Mouse (Mus musculus): ENCODE measurements at regions not wholly inside any gene's neighbourhood (a gene's known extent, or its start where the extent isn't known, plus 50 kb on each side); places are given as distances from the start of the nearest gene placed in this dataset.
A peak's percentile ranks its signal among the peaks of the same experiment; 100 is the strongest.

DNA sequence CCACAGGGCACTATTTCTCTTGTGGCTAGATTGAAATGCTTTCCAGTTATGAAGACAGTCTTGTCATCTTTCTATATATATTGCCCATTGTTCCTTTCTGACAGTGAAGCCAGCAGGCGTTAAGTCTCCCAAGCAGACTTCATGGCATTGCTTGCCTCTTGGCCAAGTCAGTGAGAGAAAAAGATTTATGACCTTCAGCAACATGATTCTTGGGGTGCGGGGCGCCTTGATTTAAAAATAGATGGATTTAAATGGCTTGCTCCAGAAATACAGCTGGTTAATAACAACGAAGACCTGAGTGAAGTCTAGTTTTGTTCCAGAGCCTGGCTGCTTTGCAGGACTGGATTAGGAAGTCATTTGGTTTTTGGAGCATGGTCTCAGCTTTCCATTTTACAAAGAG is 475.2 kb upstream of the Gm26657 start:
- DNase-seq (ENCODE audit: low spot score in 2 of 2): no peak

GRCm38 (mm10) chr4:56263822-56264221 is 476.0 kb upstream of the Gm26657 start:
- peak in 1 of 2 experiments; percentile 53 for DNase-seq (ENCODE audit: low spot score in 2 of 2)

GRCm38 (mm10) chr4:56262589-56262988 is 477.3 kb upstream of the Gm26657 start:
- DNase-seq (ENCODE audit: low spot score in 2 of 2): no peak

DNA sequence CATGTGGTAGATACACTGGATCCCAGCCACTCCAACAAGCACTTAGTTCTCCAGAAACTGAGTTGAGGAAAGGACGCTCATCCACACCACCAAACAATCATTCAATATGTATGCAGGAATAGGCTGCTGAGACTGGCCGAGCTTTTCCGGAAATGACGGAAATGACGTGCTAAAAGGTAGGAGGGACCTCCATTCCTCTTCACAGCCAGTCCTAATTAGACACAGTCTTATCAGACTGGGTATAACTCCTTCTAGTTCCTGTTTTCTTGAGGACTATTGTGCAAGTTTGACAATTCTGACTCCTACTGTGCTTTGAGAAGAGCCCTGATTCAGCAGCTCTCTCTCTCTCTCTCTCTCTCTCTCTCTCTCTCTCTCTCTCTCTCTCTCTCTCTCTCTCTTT is 477.9 kb upstream of the Gm26657 start:
- DNase-seq (ENCODE audit: low spot score in 2 of 2): no peak

DNA sequence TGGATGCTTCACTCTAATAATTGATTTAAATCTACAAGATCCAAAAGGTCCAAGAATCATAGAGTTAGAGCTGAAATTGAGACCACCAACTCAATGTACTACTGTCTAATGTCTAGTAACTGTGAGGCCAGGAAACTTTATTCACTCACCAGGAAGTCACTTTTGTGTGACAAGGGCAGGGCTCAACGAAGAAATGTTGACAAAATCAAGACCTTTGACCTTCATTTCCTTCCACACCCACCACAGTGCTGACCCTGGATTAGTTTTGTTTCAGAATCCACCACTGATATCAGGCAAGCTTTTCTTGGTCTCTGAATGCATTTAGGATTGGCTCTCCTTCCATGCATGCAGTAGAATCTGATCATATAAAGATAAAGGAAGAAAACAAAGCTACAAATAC is 487.5 kb upstream of the Gm26657 start:
- DNase-seq (ENCODE audit: low spot score in 2 of 2): no peak

GRCm38 (mm10) chr4:56251766-56252165 is 488.1 kb upstream of the Gm26657 start:
- no peak for DNase-seq (ENCODE audit: low spot score in 2 of 2)

DNA sequence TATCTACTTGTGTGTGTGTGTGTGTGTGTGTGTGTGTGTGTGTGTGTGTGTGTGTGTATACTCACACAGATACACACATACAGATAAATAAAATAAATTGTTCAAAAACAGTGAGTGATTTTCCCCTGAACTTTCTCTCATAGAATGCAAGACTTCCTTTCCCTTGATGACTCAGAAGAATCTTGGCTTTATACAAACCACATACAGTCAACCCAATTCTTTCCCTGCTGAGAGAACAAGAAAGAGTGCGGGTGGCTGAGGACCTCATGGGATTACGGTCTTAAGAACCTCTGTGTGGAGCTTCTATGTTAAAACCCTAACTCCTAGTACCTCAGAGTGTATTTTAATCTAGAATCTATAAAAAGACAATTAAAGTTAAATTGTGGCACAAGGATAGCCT is 489.3 kb upstream of the Gm26657 start:
- no peak for DNase-seq (ENCODE audit: low spot score in 2 of 2)

DNA sequence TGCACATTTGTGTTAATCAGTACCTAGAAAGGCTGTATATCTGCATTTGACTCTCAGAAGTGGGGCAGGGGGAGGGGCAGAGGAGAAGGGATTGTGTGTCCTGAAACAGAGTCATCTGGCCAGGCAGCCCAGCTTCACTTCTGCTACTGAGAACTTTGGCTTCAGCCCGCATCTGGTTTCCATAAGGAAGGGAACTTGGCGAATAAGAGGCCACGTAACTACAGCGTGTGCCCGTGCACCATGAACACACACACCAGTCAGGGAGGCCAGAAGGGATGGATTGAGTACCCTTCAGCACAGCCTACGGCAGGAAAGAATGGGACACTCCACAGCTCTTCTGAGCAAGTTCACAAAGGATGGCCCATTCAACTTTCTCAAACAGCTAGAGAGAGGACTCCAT is 496.0 kb upstream of the Gm26657 start:
- DNase-seq (ENCODE audit: low spot score in 2 of 2): no peak

GRCm38 (mm10) chr4:56238496-56239488 is 501.1 kb upstream of the Gm26657 start:
- DNase-seq (ENCODE audit: low spot score in 2 of 2): no peak

DNA sequence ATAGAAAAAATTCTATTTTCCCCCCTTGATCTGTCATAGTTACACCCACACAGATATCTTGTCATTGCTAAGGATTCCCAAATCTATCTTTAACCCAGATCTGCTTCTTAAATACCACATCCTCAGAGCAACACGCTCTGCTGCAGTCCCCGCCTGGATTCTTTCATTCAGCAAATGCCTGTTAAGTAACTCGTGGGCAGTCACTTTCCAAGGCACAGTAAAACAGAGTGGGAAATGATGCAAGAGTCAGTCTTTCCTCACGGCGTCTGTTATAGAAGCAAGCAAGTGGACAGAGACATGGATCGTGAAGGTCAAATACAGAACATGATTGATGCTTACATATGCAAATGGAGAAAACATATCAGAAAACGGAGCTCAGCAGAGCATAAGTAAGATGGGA is 508.5 kb upstream of the Gm26657 start:
- peak in 1 of 2 experiments; percentile 36 for DNase-seq (ENCODE audit: low spot score in 2 of 2)

- no peak for DNase-seq (ENCODE audit: low spot score in 2 of 2)
Measured at GRCm38 (mm10) chr4:56230451-56230850, 509.4 kb upstream of the Gm26657 start.

DNA sequence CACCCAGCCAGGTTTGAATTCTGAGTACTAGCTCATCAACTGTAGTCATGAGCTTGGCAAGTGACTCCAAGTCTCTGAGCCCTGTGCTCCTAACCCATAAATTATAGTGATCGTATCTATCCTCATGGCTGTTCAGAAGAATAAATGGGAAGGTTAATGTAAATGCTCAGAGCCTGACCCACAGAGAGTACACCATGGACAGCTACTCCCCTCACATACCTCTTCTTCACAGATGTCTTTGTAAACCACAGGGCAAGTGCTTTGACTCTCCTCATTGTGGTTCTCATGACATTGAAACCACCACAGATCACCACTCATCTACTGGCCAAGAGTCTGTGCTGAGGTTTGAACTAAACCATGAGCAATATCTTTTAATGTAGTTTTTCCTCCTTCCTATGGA is 513.4 kb upstream of the Gm26657 start:
- DNase-seq (ENCODE audit: low spot score in 2 of 2): no peak

DNA sequence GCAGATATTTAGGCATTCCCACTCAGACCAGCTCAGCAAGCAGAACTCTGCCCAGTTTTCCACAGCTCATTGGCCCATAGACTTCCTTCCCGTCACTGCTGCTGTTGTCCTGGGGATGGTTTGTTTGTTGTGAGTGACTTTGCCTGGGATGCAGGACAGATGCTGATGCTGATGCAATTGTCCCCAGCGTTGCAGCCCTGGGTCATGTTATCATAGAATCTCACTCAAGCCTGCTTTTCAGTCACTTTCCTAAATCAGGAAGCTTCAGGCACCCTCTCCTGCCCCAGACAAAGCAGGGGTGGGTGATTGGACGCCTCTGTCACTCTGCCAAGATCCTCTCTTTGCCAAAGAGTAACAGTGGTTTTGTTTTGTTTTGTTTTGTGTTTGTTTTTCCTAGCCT is 515.3 kb upstream of the Gm26657 start:
- no peak for DNase-seq (ENCODE audit: low spot score in 2 of 2)

DNA sequence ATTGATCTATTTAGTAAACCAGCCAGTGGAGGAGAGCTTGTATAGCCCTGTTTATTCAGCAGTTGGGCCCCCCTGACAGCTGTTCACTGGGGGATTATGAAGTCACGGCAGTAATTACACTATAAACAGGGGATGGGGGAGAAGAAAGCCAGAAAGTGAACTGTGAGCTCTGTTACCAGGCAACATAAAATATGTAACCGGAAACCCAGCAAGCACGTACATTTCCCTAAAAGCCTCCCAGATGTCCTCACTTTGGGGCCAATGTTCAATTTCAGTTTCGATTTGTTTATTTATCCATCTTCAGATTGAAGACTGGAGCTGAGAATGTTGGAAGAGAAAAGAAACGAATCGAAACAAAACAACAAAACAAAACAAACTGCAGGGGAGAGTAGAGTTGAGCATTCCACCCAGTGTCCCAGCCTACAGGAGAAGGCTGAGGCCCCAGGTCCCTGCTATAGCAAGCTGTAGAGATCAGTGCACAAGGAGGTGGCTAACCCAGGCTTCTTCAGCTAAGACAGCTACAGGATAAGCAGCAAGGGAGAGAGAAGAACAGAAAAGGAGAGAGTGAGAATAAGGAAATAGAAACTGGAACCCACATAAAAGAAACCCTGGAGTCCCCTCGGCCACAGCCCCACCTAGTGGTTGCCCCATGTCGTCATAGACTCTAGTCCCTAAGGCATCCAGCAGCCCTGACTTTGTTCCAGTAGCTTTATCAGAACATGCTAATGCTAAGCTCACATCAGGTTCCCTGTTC is 517.7 kb upstream of the Gm26657 start:
- DNase-seq (ENCODE audit: low spot score in 2 of 2): peak; percentile 23 to 26

GRCm38 (mm10) chr4:56220531-56220930 is 519.3 kb upstream of the Gm26657 start:
- no peak for DNase-seq (ENCODE audit: low spot score in 2 of 2)

GRCm38 (mm10) chr4:56209499-56209898 is 530.4 kb upstream of the Gm26657 start:
- no peak for DNase-seq (ENCODE audit: low spot score in 2 of 2)

GRCm38 (mm10) chr4:56207726-56208125 is 532.1 kb upstream of the Gm26657 start:
- peak in 1 of 2 experiments; percentile 6 for DNase-seq (ENCODE audit: low spot score in 2 of 2)

DNA sequence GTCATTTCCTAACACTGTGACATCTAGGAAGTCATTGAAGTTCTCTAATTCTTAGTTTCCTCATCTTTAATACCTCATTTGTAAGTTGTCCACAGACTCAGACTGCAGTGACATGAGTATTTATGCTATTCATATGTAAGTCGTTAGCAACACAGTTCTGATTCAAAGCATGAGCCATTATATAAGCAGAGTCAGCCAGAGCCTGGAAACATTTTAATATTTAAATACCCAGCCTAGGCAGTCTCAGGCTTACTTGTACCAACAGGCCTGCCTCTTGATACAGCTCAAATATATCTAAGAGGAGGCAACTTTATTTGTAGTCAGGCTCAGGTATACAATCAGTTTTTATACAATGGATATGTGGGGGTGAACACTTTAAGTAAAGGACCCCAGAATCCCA is 534.8 kb upstream of the Gm26657 start:
- no peak for DNase-seq (ENCODE audit: low spot score in 2 of 2)

DNA sequence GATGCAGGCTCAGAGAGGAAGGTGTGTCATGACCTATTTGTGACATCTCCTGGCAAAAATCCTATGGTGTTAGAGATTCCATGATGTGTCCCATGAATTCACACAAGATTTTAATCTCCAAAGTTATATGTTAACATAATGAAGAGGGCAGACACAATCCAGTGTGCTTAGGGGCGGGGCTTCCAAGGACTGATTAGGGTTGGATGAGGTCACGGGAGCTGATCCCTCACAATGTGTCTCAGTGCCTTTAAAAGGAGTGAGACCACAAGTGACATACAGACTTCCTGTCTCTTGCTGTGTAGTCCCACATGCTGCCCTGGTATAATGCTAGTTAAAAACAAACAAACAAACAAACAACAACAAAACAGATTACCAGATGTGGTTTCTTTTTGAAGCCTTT is 546.5 kb upstream of the Gm26657 start:
- DNase-seq (ENCODE audit: low spot score in 2 of 2): no peak

DNA sequence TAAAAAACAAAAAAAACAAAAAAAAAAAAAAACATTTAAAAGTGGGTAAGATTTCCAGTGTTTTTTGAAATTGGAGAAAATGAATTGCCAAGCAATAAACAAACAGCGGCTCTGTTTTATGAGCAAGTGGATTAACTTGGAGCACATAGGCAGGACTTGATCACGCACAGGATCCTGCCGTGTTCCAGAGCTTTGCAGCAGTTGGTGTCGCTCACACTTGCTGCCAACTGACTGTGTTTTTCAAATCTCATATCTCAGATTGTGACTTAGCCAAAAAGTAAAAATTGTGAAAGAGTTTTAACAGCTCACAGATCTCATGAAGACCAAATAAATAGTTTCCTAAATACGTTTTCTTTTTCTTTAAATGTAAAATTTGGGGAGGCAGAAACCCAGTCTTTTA is 547.4 kb upstream of the Gm26657 start:
- DNase-seq (ENCODE audit: low spot score in 2 of 2): peak in 1 of 2 experiments; percentile 4

DNA sequence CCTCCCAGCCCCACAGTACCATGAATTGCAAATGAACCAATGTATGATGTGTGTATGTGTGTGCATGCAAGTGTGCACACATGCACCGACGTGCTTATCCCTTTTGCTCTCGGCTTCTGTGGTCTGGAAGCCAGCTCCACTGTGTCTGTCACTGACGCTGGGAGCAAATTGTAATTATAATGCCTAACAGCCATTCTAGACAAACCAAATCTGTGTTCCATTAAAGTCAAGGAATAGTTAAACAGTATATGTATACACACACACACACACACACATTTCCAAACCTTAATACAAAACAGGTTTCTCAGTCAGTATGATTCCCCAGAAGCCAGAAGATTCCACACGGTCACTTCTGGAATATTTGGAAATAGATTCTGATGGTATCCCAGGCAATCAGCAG is 560.3 kb upstream of the Gm26657 start:
- DNase-seq (ENCODE audit: low spot score in 2 of 2): no peak

GRCm38 (mm10) chr4:56178844-56179481 is 560.9 kb upstream of the Gm26657 start:
- DNase-seq (ENCODE audit: low spot score in 2 of 2): no peak

All from frontal cortex, postnatal 36 days (tissue).